Mouse (Mus musculus) heart, embryonic 14.5 days (tissue): ENCODE results near the gene Rhobtb1. TPM values are rescaled to one million over a fixed set of nuclear protein-coding genes. Genes with fewer than 3 reads are reported as not detected.

Experiments used
- ATAC-seq: fragments of 200-750 bp; cut with Nextera tagmentation; 2 replicates; pipeline ENCODE4 v1.8.0; 2017; ENCODE audit warnings: low read depth, moderate TSS enrichment; ENCODE audit not compliant: insufficient number of reproducible peaks, insufficient read depth, low FRiP score
- H3K27ac ChIP-seq, 2 experiments: fragments of 200-500 bp in 1 of 2; fragments of 300-500 bp in 1 of 2; sonication (generic) in 1 of 2; replicated peaks in 1 of 2; 2 replicates each; pipeline ENCODE4 v1.5.1; 2012 to 2014; ENCODE audit warnings: low read depth in 2 of 2, low read length in 2 of 2, control low read depth in 1 of 2, mild to moderate bottlenecking in 1 of 2, mixed read lengths in 1 of 2; ENCODE audit not compliant: control insufficient read depth in 1 of 2, insufficient read depth in 1 of 2
- H3K27me3 ChIP-seq: fragments of 300-500 bp; sonication (generic); 2 replicates; pipeline ENCODE4 v1.6.1; 2014; ENCODE audit warnings: mild to moderate bottlenecking, low read length, control low read depth; ENCODE audit not compliant: control insufficient read depth, insufficient read depth
- H3K36me3 ChIP-seq: fragments of 300-500 bp; sonication (generic); 2 replicates; pipeline ENCODE4 v1.6.1; 2014; ENCODE audit warnings: mild to moderate bottlenecking, control low read depth, low read length, mixed read lengths; ENCODE audit not compliant: control insufficient read depth, insufficient read depth
- H3K4me1 ChIP-seq, 2 experiments: fragments of 200-500 bp in 1 of 2; fragments of 300-500 bp in 1 of 2; sonication (generic) in 1 of 2; 2 replicates each; pipeline ENCODE4 v1.6.1; 2012 to 2014; ENCODE audit warnings: low read length in 2 of 2, control low read depth in 1 of 2, mixed read lengths in 1 of 2; ENCODE audit not compliant: control insufficient read depth in 2 of 2, insufficient read depth in 2 of 2
- H3K4me2 ChIP-seq: fragments of 300-500 bp; sonication (generic); 2 replicates; pipeline ENCODE4 v1.6.1; 2014; ENCODE audit warnings: mild to moderate bottlenecking, low read length
- H3K4me3 ChIP-seq, 2 experiments: fragments of 200-500 bp in 1 of 2; fragments of 300-500 bp in 1 of 2; sonication (generic) in 1 of 2; 2 replicates each; pipeline ENCODE4 v1.5.1; 2012 to 2014; ENCODE audit warnings: low read length in 2 of 2, mild to moderate bottlenecking in 2 of 2, control low read depth in 1 of 2, low read depth in 1 of 2, moderate library complexity in 1 of 2; ENCODE audit not compliant: control insufficient read depth in 1 of 2, insufficient read depth in 1 of 2
- H3K9ac ChIP-seq: fragments of 300-500 bp; sonication (generic); 2 replicates; pipeline ENCODE4 v1.6.1; 2014; ENCODE audit warnings: mild to moderate bottlenecking, low read length
- H3K9me3 ChIP-seq: fragments of 300-500 bp; sonication (generic); 2 replicates; pipeline ENCODE4 v1.6.1; 2016; ENCODE audit warnings: low read length, control low read depth; ENCODE audit not compliant: control insufficient read depth
- WGBS: fragments of 180-500 bp; shearing (Covaris S2); extraction: QIAGEN DNeasy Blood & Tissue Kit; methylation state at CpG from one replicate; pipeline ENCODE4 v1.1.7; 2014; 5-methylcytosine and 5-hydroxymethylcytosine counted together
- polyA plus RNA-seq: library from polyadenylated mRNA; unstranded; fragments of >200 nt; fragmentation: Nextera tagmentation; extraction: Ambion mirVana; gene quantifications from 2 replicates; pipeline ENCODE4 v1.2.1, GENCODE M21; 2014

The Rhobtb1 gene
- polyA plus RNA-seq, 1 experiment from 2014 or later, result 38.6 TPM

- H3K4me3 ChIP-seq, result no peak overlapping the region
- no peaks in the 10 kb centered on the region for H3K36me3 ChIP-seq
- H3K4me1 ChIP-seq, result no peaks in the 10 kb centered on the region
- no peak overlapping the region for H3K4me2 ChIP-seq
- no peaks in the 10 kb centered on the region for H3K9me3 ChIP-seq
- no peak for ATAC-seq
- H3K27me3 ChIP-seq, result no peaks in the 10 kb centered on the region
- 79% methylated on average over 16 of the region's 16 CpGs for WGBS
- no peak overlapping the region for H3K9ac ChIP-seq
- H3K27ac ChIP-seq, result no peak overlapping the region
These were observed 160.6 kb downstream of the Rhobtb1 start for GRCm38 (mm10) chr10:69311867-69312266.

- Histone ChIP-seq H3K9ac (no peak overlapping the region), H3K27me3 (no peaks in the 10 kb centered on the region), H3K27ac (no peak overlapping the region), H3K36me3 (no peaks in the 10 kb centered on the region), H3K4me1 (no peaks in the 10 kb centered on the region), H3K4me2 (no peak overlapping the region), H3K9me3 (0 out of 2 replicates have a peak, but pooled peaks cover 3% of the 10 kb centered on the region), H3K4me3 (no peak overlapping the region)
- no peak for ATAC-seq
- WGBS, result 81% methylated on average over 8 of the region's 8 CpGs
These were observed 162.7 kb downstream of the Rhobtb1 start for GRCm38 (mm10) chr10:69313944-69314343.

GRCm38 (mm10) chr10:69318514-69318913 lies 167.3 kb downstream of the Rhobtb1 start:
- Histone ChIP-seq H3K9me3 (0 out of 2 replicates have a peak, but pooled peaks cover 6% of the 10 kb centered on the region), H3K36me3 (no peaks in the 10 kb centered on the region), H3K27me3 (no peaks in the 10 kb centered on the region), H3K4me3 (no peak overlapping the region), H3K27ac (no peak overlapping the region), H3K4me2 (no peak overlapping the region), H3K4me1 (peaks cover 0 to 3% of the 10 kb centered on the region in 2 experiments; a peak in 1 of 4 replicates), H3K9ac (no peak overlapping the region)
- ATAC-seq, result no peak
- WGBS, result 84% methylated on average over 11 of the region's 11 CpGs

DNA sequence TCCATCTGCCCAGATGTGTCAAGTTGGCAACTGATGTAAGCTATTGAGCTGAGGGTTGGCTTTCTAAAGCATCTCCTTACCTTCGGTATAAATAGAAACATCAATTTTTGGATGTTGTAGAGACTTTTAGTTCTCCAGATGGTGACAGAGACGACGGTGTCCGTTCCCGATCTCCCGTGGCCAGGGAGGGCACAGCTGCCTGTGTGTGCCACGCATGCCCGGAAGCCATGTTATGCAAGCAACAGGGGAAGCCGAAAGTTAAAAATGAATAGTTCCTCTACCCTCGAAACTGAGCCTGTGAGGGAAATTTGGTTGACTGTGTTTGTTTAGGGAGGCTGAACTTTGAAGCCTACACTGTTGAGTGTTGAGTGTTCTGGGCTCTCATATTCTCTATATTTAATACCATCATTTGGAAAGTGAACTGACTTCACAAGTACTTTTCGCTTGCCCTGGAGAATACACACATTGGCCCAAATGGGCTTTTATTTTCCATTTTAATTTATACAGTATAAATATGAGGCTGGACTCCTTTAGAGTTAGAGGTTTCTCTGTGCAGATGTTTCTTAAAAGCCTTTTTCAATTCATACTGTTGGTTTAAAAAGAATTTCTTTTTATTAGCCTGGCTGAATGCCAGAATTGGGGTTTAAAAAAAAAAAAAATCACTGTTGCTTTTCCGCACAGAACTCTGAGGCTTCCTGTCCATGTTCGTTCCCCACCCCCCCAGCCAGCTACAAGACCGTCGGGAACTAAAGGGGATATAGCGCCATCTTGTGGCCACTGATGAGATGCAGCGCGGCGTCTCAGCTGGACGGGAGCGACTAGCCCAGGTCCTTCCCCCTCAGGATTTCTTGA lies 169.7 kb downstream of the Rhobtb1 start:
- Histone ChIP-seq H3K9me3 (0 out of 2 replicates have a peak, but pooled peaks cover 6% of the 10 kb centered on the region), H3K9ac (no peak overlapping the region), H3K4me2 (peak overlapping the region; percentile 49), H3K36me3 (no peaks in the 10 kb centered on the region), H3K27ac (no peak overlapping the region), H3K4me1 (peaks cover 0 to 3% of the 10 kb centered on the region in 2 experiments; a peak in 1 of 4 replicates), H3K27me3 (no peaks in the 10 kb centered on the region), H3K4me3 (no peak overlapping the region)
- no peak for ATAC-seq
- WGBS, result 43% methylated on average over 21 of the region's 21 CpGs

DNA sequence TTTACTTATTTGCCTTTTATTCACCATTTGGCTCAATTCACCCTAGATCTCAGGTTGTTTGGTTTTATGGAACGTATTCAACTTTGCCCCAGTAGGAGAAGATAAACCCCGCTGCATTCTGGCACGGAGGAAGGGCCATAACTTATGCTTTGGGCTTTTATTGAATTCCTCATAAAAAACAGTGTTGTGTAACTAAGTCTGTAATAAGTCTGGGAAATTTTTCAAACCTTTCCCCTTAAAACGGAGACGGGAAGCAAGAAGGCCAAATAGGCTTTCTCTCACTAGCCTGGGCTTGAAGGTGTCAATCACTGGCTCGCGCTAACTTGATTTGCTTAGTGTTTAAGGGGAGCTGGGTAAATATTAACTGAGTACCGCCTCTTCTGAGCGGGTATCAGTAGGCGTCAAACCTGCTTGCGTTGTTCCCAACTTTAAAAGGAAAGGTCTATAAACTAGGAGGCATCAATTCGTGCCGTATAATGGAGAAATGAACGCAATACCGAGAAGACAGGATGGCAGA lies 170.3 kb downstream of the Rhobtb1 start:
- no peaks in the 10 kb centered on the region for H3K27me3 ChIP-seq
- peak overlapping the region; percentile 49 for H3K4me2 ChIP-seq
- ATAC-seq, result no peak
- H3K27ac ChIP-seq, result no peak overlapping the region
- H3K9me3 ChIP-seq, result 0 out of 2 replicates have a peak, but pooled peaks cover 6% of the 10 kb centered on the region
- H3K4me3 ChIP-seq, result no peak overlapping the region
- H3K4me1 ChIP-seq, result peaks cover 0 to 3% of the 10 kb centered on the region in 2 experiments; a peak in 1 of 4 replicates
- no peaks in the 10 kb centered on the region for H3K36me3 ChIP-seq
- no peak overlapping the region for H3K9ac ChIP-seq
- WGBS, result 47% methylated on average over 15 of the region's 15 CpGs

DNA sequence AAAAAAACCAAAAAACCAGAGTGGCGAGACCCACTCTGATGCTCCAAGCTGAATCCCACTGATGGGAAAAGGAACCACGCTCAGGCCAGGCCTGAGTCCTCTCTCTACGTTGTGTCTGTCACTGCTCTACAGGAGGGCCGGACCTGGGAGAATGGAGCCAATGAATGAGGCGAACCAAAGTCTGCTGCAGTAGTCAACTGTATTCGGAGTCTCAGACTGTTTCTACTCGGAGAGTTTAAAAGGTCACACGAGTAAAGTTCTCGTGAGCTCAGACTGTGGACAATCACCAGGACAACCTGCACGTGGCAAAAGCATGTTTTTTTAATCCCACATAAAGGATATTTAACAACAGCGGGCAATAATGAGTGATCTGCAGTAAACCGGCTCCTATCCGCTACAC lies 172.8 kb downstream of the Rhobtb1 start:
- 81% methylated on average over 13 of the region's 13 CpGs for WGBS
- Histone ChIP-seq H3K36me3 (no peaks in the 10 kb centered on the region), H3K9ac (no peak overlapping the region), H3K4me3 (no peak overlapping the region), H3K9me3 (0 out of 2 replicates have a peak, but pooled peaks cover 2% of the 10 kb centered on the region), H3K4me2 (no peak overlapping the region), H3K27me3 (no peaks in the 10 kb centered on the region), H3K27ac (no peak overlapping the region), H3K4me1 (peaks cover 0 to 3% of the 10 kb centered on the region in 2 experiments; a peak in 1 of 4 replicates)
- no peak for ATAC-seq

- Histone ChIP-seq H3K4me2 (no peak overlapping the region), H3K9me3 (0 out of 2 replicates have a peak, but pooled peaks cover 2% of the 10 kb centered on the region), H3K4me1 (peaks cover 0 to 3% of the 10 kb centered on the region in 2 experiments; a peak in 1 of 4 replicates), H3K27ac (no peak overlapping the region), H3K9ac (no peak overlapping the region), H3K27me3 (no peaks in the 10 kb centered on the region), H3K36me3 (no peaks in the 10 kb centered on the region), H3K4me3 (no peak overlapping the region)
- no peak for ATAC-seq
- 85% methylated on average over 7 of the region's 7 CpGs for WGBS
These were observed 173.6 kb downstream of the Rhobtb1 start for GRCm38 (mm10) chr10:69324816-69325215.
